Mouse (Mus musculus) liver, embryonic 14.5 days (tissue): ENCODE results near the gene Gipc1.

ENCODE experiments used
- CTCF ChIP-seq: IDR thresholded peaks from 2 replicates; pipeline ENCODE4 v1.5.1; 2016; ENCODE audit warnings: antibody characterized with exemption, low read depth, control low read depth
- EP300 ChIP-seq: IDR thresholded peaks from 2 replicates; pipeline ENCODE4 v1.6.1; 2016; ENCODE audit warnings: antibody characterized with exemption, low read depth

DNA sequence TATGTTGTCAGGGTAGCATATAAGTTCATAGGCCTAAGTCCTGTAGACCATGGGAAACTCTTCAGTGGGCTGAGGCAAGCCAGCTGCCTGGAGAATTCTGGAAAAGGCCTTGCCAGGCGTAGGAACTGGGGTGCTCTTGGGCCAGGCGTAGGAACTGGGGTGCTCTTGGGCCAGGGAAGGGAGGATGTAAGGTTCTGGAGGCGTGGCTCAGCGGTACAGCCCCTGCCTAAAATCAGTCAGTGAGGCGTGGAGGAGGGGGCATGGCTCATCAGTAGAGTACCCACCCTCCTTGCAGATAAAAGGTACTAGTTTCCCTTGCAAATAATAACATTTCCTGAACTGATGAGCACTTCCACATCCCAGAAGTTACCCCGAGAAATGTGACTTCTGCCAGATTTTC lies 2.2 kb downstream of the Gipc1 start:
- no peak for TF ChIP-seq EP300
- no peak for TF ChIP-seq CTCF
